Mouse (Mus musculus) R1 (cell line): ENCODE measurements around the gene Inpp4a.

Source experiments
- DNase-seq: peaks from one replicate; pipeline ENCODE4 v3.0.0-alpha.2; 2018; ENCODE audit warnings: low read depth, low spot score

Gene Inpp4a

DNA sequence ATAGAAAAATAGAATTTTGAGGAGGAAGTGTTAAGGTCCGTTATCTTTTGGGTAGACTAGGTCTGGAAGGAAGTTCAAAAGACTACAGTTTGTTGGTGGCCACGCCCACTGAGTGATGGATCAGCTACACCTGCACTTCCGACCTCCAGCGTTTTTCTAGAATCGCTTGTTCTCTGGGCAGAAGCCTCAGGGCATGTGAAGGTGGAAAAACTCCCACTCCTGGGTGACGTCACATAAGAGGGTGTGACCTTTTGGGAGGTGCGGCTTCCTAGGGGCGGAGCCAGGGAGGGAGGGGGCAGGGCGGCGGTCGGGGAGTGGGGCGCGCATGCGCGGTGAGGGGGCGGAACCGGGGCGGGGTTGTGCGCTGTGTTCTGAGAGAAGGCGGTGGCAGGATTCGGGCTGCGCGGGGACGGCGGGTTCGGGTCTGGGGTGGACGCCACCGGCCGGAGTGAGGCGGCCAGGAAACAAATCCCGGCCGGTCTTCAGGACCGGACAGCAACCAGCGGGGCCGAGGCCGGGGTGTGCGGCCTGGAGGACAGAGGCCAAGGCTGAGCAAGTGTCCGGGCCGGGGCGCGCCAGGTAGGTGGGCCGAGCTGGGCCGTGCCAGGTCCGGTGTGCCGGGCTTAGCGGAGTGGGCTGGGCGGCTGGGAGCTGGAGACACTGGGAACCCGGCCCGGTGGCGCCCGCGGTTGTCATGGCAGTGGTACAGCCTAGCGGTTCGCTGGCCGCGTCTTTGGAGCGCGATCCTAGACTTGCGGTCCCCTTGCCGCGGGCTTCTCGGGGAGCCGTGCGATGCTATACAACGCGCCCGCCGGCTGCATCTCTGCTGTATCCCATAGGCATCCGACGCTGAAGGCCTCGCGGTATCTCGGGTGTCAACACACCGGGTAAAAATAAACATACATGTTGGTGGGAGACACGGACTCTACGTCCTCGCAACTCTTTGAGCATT lies at the start of gene Inpp4a:
Inpp4a (plus strand) TSS at position 326 of the 952 bp plus-strand sequence.
- peak; percentile 96 for DNase-seq

DNA sequence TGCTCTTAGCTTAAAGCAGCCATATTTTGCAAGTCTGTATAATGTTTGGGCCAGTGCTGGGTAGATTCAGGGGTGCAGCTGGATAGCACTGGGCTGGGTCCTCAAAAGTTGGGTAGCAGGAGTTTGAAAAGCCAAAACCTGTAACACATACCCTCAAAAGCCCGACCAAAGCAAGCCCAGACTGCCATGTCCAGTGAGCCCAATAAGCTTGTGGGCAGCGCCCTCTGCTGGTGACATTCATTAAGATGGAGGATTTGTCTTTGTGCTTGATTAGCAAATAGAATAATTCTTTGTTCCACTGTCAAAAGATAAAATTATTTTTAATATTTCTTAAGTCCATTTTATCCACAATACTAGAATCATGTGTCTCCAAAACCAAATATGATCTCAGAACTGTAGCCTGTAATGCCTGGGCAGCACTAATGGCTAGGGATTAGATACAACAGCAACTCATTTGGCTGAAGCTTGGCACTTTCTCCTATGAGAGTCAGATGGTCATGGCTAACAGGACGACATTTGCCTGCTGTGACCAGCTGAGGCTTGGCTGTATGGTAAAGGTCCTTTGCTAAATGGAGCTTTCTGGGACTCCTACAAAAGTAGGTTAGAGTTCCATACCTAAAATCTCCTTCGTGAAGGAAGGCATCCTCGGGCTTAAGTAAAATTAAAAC lies 48.9 kb upstream of the Inpp4a start:
- DNase-seq = peak; percentile 82

DNA sequence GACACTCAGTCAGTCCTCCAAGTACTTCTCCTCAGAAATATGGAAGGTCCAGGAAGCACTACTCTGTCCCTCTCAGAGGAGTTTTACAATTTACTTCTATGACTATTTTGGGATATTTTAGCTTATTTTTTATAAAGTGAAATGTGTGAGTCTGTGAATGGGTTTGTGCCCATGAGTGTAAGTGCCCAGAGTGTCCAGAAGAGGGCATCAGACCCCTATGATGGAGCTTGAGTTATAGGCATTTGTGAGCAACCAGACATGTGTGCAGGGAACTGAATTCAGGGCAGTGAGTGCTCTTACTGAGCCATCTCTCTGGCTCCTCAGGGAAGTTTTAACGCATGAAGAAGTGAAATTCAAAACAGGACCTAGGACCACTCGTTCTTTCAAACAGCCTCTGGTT lies 41.2 kb upstream of the Inpp4a start:
- DNase-seq = peak; percentile 52

DNA sequence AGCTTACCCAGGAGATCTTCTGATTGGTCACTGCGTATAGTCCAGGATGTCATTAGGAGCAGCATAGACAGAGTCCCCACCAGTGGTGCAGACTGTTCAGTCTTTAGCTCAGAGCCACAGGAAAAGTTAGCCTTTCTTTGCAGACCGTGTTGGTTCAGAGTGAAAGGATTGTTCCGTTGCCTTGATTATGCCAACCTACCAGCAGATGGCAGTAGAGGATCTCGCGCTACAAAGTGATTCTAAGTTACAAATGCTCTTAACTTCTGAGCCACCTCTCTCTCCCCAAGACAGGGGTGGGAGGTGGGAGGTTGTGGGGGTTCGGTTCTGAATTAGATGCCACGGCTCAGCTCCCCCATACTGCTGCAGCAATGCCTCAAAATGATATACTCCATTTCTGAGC lies 27.2 kb upstream of the Inpp4a start:
- DNase-seq = peak; percentile 72

DNA sequence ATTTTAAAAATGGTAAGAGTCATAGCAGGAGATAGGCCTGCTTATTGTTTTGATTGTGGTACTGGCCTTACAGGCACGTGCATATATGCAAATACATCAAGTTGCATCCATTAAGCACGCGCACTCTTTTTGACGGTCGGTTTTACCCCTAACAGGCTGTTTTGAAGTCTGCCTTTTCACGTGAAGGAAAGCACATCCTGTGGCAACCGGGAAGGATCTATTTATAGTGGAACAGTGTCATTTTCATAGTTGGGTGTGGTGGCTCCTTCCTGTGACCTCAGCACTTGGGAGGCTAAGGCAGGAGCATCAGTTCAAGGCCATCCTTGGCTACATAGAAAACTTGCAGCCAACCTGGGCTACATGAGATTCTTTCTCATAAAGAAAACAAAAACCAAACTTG lies 13.1 kb upstream of the Inpp4a start:
- DNase-seq = no peak

DNA sequence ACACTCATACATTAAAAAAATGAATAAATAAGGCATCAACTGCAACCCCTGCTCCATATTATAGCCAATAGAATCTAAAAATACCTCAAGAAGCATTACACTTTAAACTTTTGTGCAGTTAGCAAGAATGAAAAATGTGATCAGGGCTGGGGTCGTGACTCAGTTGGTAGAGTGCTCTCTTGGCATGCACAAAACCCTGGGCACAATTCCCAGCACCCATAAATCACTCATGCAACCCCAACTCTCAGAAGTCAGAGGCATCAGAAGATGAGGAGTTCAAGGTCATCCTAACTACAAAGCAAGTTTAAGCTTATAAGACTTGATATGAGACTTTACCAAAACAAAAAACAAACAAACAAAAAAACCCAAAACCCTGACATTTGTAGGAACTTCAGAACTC lies 11.9 kb upstream of the Inpp4a start:
- DNase-seq = no peak

DNA sequence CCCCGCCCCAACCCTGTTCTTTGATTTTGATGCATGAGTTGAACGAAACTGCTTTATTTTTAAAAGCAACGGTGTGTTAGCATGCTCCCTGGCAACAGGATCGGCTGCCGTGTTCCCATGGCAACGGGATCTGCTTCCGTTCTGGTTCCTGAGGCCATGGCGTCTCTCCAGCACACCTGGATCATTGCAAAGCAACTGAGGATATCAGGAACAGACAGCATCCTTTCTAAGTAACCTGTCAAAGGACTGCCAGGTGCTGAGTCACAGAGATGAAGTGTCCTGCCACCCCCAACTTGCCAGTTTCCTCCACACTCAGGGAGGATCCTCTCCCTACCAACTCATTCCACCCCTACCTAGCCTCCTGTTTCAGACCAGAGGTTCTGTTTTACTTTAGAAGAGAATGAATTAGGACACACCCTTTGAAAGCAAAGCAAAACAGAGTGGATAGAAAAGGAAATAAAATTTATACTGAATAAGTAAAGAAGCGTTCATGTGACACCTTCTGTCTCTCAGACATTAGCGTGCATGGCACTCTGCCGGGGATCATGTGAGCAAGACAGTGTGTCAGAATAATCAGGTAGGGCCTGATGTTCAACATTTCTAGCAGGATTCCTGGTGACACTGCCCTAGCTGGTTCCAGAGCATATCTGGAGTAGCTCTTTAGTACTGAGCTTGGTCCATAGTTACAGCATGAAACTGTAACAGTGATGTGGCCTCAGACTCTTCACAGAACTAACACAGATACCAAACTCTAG lies 11.3 kb upstream of the Inpp4a start:
- peak; percentile 72 for DNase-seq

DNA sequence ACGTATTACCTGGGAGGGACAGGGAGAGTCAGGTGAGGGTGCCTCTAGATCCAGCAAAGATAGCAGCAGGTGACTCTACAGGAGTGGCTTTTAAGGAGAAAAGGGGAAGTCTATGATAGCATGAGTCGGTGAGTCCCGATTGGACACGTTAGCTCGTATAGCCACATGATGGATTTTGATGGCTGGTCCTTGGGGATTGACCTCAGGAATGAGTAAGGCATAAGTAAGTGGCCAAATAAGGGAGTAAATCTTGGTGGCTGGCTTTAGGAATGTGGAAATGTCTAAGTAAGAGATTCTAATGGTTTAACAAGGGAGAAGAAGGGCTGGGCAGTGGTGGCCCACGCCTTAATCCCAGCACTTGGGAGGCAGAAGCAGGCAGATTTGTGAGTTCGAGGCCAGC lies 10.7 kb upstream of the Inpp4a start:
- no peak for DNase-seq

DNA sequence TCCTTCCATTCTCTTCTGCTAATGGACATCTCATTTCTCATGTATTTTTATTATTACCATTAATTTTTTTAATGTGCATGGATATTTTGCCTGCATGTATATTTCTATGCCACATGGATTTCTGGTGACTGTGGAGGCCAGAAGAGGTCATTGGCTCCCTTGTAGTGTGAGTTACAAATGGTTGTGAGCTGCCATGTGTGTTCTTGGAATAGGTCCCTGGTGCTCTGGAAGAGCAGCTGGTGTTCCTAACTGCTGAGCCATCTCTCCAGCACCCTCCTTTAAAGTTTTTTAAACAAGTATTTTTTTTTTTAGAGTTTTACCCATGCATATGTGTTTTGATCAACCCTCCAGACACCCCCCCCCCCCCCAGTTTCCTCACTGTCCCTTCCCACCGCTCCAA lies 3.3 kb upstream of the Inpp4a start:
- DNase-seq = no peak

DNA sequence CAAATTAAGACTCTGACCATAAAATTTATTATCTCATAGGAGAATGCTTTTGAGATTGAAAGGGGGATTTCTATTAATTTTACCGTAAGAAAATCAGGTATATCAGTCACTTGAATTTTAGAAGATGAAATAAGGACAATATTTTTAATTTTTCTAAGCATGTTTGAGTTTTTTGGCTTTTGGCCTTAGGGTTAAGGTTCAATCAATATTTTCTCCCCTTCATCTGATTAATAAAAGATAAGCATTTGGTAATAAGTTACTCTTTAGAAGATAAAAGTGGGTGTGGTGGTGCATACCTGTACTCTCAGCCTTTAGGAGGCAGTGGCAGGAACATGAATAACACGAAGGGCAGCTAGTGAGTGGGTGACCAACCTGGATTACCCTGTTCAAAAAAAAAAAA lies 761 bp upstream of the Inpp4a start:
- no peak for DNase-seq

DNA sequence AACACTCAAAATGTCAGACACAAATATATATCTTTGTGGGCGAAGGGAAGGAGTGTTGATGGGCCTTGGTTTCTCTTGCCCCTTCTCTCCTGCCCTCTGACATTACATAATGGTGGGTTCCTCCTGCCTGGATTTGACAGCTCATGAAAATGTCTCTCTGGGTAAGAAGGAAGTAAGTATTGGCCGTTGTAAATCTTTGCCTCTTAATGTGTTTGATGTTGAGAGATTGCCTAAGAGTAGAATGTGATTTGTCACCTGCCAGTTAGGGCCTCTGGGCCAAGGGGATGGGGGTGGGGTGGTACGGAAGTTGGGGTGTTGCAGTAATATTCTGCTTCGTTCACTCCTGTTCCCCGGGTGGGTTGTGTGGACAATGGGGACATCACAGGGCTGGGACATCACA lies 985 bp downstream of the Inpp4a start:
- DNase-seq = no peak

DNA sequence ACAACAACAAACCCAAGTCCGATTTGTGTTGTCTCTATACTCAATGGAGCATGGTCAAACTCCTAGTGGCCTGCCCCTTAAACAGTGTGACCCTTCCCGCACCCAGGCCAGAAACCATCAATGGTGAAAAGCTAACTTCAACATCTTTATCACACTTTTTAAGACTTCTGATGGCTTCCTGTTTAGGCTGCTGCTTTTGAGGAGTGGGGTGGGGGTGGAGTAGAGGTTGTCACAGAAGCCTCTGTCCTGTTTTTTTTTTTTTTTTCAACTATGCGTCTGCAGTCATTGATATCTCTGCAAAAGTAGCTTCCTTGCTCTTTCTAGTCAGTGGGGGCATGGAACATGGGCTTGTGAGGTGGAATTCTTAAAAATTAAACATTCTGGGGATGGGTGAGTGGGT lies 3.1 kb downstream of the Inpp4a start:
- no peak for DNase-seq

DNA sequence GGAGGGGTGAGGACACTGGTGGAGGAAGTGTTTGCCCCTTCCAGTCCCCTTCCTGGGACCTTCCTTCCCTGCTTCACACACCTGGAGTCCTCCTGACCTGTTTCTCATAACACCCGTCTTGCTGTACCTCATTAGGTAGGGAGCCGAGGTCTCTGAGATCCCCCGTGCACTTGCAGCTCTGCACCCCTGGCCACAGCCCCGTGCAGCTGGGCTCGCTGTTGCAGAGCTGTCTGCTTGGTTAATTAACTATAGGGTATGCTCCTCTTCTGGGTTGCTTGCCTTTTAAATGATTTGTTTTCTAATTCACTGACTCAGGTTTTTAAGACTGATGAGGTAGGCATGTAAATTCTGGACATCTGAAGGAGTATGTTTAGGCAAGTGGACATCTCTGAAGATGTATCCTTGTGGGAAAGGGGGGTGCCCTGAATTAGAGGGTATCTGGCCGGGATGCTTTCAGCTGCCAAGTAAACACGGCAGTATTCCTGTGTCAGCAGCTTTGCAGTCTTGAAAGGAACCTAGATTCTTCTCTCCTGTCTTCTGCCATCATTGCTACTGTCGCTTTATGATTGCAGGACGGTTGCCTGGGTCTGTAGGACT lies 6.1 kb downstream of the Inpp4a start:
- DNase-seq = no peak

DNA sequence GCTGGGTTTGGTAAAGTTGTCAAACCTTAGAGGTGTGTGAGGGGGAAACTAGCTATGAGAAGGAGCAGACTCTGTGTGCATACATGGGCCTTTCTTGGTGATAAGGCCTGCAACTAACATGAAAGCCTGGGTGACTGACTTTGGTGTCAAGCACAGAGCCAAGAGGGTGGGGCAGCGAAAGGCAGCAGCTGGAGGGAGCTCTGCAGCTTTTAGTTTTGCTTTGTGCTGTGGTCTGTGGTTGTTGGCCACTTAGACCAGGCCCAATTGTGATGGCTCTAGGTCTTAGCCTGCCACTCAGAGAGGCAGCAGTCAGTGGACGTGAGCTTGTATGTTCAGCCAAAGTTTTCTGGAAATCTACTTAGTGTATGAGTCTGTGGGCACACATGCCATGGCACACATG lies 7.9 kb downstream of the Inpp4a start:
- DNase-seq = no peak

DNA sequence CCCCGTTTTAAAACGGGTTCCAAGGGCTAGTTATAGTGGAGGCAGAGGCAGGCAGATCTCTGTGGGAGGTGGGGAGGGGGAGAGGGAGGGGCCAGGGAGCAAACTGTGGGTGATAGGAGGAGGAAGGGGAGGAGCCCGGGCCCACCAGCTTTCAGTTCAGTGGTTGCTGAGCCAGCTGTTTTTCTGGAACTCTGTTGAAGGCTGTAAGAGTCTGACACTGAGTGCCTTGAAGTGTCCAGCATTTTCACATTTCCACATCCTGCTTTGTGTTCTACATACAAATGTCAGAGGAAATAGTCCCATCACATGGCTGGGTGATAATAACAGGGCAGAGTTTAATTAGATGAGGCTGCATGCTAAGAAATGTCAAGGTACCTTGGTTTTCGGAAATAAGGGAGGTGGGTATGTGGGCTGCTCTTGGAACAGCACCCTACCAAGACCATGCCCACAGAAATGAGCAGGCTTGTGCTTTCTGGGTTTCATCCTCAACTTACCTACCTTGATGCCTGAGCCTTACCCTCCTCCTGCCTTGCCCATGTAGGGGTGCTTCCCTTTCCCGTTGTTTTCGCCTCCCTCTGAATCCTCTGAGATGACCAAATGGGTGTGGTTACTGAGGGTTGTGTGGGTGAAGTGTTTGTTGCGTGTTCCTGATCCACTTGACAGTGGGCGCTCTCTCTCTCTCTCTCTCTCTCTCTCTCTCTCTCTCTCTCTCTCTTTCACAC lies 8.5 kb downstream of the Inpp4a start:
- DNase-seq = peak; percentile 43

DNA sequence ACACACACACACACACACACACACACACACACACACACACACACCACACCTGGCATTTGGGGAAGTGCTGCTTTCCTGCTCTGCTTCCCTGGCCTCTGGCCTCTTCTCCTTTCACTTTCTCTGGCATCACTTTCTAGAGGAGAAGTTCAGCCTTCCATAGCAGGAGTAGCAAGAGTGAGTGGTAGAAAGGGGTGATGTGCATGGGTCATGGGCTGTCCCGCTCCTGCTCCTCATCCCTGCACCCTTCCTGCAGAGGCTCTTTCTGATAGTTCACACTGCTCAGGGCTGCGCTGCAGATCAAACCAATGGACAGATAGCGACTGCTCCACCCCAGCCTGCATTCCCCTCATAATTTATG lies 9.1 kb downstream of the Inpp4a start:
- DNase-seq = no peak

DNA sequence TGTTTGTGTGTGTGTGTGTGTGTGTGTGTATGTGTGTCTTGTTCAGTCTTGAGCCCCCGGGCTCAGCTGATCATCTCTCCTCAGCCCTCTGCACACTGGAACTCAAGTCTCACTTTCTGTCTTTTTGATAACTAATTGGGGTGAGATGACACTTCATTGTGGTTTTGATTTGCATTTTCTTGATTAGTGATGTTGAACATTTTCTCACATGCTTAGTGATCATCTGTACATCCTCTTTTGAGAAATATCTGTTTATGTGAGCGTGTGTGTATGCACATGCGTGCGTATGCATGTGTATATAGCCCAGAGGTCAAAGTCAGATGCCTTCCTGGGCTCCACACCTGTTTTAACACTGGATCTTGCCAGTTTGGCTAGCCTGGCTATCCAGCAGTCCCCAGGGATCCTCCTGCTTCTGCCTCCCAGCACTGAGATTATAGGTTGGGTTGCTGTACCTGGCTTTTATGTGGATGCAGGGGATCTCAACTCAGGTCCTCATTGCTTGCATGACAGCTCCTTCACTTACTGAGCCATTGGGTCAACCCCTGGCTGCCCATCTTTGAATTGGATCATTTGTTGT lies 10.4 kb downstream of the Inpp4a start:
- DNase-seq = no peak

DNA sequence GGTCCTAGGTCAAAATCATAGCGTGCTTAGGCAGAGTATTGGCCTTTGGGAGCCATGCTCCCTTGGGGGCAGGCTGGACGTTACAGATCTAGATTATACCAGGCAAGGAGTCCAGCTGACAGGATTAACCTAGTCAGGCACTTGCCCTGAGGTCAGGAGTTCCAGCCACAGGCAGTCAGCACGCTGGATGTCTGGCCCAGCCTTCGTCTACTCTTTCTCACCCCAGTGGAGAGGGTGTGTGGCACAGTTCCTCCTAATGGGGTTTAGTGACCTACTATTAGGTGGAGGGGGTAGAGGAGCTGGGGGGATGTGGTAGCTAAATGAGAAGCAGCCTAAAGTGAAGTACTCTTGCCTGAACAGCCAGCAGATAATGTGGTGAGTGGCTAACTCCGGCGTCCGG lies 14.7 kb downstream of the Inpp4a start:
- no peak for DNase-seq

DNA sequence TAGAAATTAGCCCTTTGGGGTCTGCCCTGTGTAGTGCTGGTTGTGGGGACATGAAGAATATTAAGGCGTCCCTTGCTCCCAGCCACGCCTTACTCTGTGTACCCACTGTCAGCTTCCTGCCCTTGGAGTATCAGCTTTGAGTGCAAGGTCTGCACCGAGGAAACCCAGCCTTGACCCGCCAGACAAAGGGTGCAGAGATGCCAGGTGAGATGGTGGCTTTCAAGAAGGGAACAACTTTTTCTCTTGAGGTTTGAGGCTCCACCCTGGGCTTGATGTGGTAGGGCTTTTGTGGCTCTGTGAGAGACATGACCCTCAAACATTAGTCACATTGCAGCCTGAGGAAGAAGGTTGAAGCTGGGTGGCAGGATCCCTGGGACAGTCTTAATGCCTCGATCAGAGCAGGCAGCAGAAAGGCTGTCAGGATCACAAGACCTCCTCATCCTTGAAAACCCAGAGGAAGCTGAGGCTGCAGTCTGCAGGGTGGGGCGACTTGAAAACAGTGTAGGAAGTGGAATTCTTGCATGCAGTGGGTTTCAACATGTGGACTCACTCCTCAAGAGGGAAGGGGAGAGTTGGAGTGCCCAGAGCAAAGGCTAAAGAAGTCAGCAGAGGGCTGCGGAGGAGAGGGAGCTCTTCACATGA lies 18.1 kb downstream of the Inpp4a start:
- DNase-seq = no peak

DNA sequence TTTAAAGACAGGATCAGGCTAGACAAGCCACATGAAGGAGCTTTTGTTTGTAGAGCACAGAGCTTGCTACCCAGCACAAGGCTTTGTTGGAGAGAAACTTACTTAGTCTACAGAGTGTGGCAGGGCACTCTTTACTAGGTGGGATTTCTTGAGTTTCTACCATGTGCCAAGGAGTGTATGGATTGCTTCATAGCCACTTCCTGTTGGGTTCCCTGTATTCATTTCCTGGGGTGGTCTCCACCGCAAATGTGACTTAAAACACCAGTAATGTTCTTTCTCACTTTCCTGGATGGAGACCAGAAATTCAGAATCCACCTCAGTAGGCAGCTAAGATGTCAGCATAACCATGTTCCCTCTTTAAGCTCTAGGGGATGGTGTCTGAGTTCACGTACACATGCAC lies 18.9 kb downstream of the Inpp4a start:
- DNase-seq = no peak

DNA sequence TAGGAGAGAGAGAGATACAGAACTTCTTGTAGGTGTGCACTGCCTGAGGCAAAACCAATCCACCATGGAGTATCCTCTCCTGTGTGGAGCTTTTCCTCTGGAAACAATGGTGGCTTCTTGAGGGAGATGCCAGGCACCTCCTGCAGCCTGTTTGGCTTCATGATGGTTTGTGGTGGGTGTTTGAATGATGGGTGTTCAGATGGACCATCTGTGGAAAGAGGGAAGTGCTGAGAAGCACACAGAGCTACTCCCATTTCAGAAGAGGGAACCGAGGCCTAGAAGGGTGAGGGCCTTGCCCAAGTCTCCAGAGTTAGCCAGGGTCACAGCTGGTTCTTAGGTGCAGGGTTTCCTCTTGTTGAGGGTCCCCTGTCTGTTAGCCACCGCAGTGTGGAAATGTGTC lies 23.0 kb downstream of the Inpp4a start:
- no peak for DNase-seq
